Mouse (Mus musculus) brain, adult 10 weeks (tissue): Measurements from ENCODE around the gene Gid4. TPM values are rescaled to one million over a fixed set of nuclear protein-coding genes. Genes with fewer than 3 reads are reported as not detected.

Experiments
- polyA plus RNA-seq: library from polyadenylated mRNA; stranded (reverse); fragments of 350-450 nt; fragmentation: Illumina TruSeq; extraction: RNeasy Lipid Tissue Mini Kit (QIAGEN cat#74804); gene quantifications from one replicate; pipeline ENCODE4 v1.2.3, GENCODE M21; 2015; ENCODE audit warnings: low read depth, low replicate concordance

Gene Gid4
- 45.1 TPM for polyA plus RNA-seq

DNA sequence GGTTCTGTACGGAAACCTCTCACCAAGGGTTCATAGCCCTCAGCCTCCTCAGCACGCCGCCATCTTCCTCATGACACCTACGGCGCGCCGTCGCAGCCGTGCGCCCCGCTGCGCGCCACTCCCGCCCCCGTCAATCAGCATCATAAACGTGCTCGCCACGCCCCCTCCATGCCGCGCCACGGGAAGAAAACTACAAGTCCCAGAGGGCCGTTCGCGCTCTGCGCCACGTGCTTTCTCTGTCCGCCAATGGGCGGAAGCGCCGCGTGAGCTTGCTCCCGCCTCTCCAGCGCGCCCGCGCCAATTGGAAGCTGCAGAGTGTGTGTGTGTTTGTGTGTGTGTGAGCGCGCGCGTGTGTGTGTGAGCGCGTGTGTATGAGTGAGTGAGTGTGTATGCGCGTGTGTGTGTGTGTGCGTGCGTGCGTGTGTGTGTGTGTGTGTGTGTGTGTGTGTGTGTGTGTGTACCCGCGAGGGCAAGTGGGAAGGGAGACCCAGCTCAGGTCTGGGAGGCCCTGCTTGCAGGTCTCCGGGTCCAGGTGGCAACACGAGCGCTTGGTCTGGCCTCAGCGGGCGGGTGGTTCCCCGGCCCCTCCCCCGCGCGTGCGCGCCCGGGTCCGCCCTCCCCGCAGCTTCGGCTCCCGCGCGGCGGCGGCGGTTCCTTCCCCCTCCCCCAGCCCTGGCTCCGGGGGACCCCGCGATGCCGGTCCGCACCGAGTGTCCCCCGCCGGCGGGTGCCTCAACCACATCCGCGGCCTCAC lies at the start of gene Gid4:
TSS of gene Gid4 (plus strand) at position 183 of the 754 bp plus-strand sequence.

DNA sequence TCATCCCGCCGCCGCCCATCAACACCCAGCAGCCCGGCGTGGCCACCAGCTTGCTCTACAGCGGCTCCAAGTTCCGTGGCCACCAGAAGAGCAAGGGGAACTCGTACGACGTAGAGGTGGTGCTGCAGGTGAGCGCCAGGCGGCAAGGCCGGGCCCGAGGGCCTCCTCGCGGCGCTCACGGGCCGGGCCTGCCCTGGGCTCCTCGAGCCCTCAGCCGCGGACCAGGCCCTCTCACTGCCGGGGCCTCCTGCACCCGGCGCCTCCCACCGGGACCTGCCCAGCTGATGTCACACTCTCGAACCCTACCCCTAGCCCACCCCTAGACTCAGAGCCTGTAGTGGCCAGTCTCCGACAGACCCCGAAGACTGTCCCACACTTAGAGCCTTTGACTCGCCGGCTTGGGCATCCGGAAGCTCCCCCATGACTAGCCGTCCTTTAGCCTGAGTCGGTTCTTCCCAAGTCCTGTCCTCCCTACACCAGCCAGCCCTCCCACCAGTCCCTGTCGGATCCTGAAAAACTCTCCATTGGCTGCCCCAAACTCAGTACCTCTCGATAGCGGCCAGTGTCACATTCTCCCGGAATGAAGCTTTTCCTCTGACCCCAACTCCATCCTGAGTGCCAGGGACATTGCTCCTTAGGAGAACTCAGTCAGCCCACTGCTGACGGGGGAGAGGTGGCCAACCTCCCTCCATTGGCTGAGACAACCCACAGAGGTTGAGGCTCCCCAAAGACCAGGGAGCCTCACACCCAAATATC lies 950 bp downstream of the Gid4 start, which contains the start of gene Atpaf2:
TSS of gene Atpaf2 (minus strand) at position 741 of the 756 bp plus-strand sequence.

DNA sequence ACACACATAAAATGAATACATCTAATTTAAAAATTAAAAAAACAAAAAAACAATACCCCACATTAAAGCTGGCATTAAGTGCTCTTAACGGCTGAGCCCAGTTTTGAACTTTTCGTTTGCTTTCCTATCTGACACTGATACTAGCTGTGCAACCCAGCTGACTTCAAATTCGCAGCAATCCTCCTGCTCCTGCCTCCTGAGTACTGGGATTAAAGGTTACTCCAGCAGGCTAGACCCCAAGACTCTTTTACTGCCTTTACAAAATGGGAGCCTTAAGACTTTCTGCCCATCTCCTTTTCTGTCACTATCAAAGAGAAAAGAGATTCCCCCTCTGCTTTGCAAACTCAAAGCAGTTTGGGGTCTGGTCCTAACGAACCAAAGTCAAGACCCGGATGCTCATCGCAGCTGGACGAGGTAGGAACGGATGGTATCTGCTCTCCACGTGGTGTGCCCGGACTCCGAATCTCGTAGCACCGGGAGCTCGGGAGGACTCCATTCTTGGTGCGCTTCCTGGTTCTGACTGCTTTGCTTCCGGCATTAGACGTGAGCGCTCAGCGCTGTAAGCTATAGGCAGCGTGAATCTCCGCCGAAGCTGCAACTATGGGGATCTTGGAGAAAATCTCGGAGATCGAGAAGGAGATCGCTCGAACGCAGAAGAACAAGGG lies 37.3 kb downstream of the Gid4 start, which contains the start of gene Drg2:
TSS of gene Drg2 (plus strand) at position 512 of the 665 bp plus-strand sequence.

DNA sequence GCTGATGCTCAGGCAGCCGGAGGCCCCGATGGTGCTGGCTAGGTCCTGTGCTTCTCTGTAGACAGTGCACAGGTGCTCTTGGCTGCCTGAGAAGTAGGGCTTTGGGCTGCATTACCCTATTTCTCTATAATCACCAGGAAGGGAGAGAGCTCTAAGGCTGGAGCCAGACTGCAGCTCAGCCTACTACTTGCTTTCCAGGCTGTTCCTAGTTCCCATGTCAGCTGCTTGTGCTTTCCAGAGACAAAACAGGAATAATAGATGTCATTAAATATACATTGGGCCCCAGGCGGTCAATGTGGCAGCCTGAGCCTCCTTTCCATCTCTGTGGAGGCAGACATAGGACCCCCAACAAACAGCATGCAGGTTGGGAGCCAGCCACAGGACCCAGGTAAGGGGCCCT lies 52.1 kb downstream of the Gid4 start, which contains the start of gene Myo15:
TSS of gene Myo15 (plus strand) at position 301 of the 400 bp plus-strand sequence.

Other genes with a start within 250 kb of the Gid4 start
- gene Srebf1, start 194.6 kb upstream of the Gid4 start, polyA plus RNA-seq: 42.6 TPM
- gene Tom1l2, start 64.2 kb upstream of the Gid4 start, polyA plus RNA-seq: 167 TPM
- gene Drc3, start 63.8 kb upstream of the Gid4 start, polyA plus RNA-seq: 17.7 TPM
- 29.0 TPM for gene Atpaf2, start 1.3 kb downstream of the Gid4 start, polyA plus RNA-seq
- gene Drg2, start 37.4 kb downstream of the Gid4 start, polyA plus RNA-seq: 66.5 TPM
- 0.10 TPM for gene Myo15, start 52.2 kb downstream of the Gid4 start, polyA plus RNA-seq
- 25.1 TPM for gene Alkbh5, start 119.2 kb downstream of the Gid4 start, polyA plus RNA-seq